Mouse (Mus musculus): ENCODE data around the gene Rbp2.

The Rbp2 gene

DNA sequence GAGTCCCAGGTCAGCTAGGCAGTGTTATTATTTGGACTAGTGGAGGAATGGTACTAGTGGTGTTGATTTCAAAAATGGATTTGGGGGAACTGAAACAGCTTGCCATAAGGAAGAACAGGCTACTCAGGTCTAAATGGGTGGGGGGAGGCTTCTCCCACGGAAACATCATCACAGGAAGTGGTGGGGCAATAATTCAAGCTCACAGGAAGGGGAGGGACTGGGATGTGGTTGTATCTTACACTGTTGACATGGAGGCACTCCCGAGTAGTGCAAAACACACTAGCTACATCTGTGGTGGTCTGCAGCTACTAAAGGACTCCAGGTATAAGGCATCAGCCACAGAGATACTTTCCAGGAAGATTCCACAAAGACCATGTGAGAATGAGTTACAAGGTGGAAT is 38.0 kb downstream of the Rbp2 start:
- no peak for DNase-seq (ENCODE audit: low read depth, low spot score)

GRCm38 (mm10) chr9:98524786-98525542 is 39.0 kb downstream of the Rbp2 start:
- no peak for DNase-seq (ENCODE audit: low read depth, low spot score)

GRCm38 (mm10) chr9:98525543-98525924 is 39.6 kb downstream of the Rbp2 start:
- DNase-seq (ENCODE audit: low read depth, low spot score): no peak

DNA sequence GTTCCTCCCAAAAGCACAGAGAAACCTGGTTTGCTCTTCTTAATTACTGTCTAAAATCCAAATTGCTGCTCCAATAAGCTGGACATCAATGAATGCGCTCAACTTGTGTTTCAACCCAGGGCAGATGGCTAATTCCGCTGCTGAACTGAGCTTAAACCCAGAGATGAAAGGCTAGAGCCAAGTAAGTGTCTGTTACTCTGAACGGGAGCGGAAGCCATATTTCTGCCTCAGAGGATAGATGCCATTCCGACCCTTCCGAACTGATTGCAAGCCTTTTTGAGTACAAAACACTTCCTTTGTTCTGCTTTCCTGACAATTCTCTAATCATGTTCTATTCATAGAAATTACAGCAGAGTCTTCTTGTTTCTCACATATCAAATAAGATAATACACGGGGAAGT is 41.3 kb downstream of the Rbp2 start:
- no peak for DNase-seq (ENCODE audit: low read depth, low spot score)

GRCm38 (mm10) chr9:98529776-98530175 is 43.9 kb downstream of the Rbp2 start:
- no peak for DNase-seq (ENCODE audit: low read depth, low spot score)

GRCm38 (mm10) chr9:98530999-98531398 is 45.1 kb downstream of the Rbp2 start:
- DNase-seq (ENCODE audit: low read depth, low spot score): no peak

GRCm38 (mm10) chr9:98534675-98535280 is 48.9 kb downstream of the Rbp2 start:
- no peak for DNase-seq (ENCODE audit: low read depth, low spot score)

DNA sequence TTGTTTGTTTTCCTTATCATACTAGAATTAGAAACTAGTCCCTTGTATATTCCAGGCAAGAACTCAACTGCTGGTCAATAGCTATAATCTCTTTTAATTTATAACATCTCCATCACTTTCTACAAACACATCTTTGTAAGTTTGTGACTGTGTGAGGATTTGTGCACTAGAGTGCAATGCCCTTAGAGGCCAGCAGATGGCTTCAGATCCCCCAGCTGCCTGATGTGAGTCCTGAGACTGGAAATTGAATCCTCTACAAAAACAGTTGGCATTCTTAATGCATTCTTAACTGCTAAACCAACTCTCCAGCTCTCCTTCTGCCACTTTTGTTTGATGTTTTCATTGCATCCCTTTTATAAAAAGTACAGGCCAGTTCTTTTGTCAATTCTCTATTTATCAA is 49.8 kb downstream of the Rbp2 start:
- DNase-seq (ENCODE audit: low read depth, low spot score): no peak

GRCm38 (mm10) chr9:98538017-98538712 is 52.2 kb downstream of the Rbp2 start:
- no peak for DNase-seq (ENCODE audit: low read depth, low spot score)

DNA sequence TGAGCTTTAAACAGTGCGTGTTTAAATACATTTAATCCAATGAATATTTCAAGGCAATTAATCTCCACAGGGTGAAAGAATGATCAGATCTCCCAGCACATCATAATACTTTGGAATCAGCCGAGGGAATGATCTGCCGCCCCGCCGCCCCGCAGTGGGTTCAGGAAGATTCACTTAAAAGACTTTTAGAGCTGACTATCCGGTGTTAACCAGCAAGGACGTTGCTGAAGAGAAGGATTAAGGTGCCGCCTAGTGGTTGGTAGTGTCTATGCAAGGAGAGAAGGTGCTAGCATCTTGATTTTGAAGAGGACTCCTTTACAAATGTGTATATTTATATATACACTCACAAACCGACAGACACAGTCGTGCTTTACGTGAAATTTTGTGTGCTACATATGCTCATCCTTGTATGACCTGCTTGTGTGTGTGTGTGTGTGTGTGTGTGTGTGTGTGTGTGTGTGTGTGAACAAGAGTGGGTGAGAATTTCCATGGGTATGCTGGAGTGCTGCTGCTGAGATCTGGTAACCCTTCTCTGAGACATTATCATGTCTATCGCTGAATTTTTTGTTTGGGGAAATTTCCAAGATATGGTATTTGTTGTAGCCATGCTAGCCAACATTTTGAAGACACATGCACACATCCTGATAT is 52.9 kb downstream of the Rbp2 start:
- DNase-seq (ENCODE audit: low read depth, low spot score): peak; percentile 30

- no peak for DNase-seq (ENCODE audit: low read depth, low spot score)
Measured at GRCm38 (mm10) chr9:98544042-98544441, 58.1 kb downstream of the Rbp2 start.
